Mouse (Mus musculus): ENCODE measurements around the gene Luc7l2. TPM values are rescaled to one million over a fixed set of nuclear protein-coding genes. Genes with fewer than 3 reads are reported as not detected.
A peak's percentile ranks its signal among the peaks of the same experiment; 100 is the strongest.

The Luc7l2 gene
- total and polyA plus RNA-seq, 3 experiments: 51.8 to 129 (median 118) TPM

DNA sequence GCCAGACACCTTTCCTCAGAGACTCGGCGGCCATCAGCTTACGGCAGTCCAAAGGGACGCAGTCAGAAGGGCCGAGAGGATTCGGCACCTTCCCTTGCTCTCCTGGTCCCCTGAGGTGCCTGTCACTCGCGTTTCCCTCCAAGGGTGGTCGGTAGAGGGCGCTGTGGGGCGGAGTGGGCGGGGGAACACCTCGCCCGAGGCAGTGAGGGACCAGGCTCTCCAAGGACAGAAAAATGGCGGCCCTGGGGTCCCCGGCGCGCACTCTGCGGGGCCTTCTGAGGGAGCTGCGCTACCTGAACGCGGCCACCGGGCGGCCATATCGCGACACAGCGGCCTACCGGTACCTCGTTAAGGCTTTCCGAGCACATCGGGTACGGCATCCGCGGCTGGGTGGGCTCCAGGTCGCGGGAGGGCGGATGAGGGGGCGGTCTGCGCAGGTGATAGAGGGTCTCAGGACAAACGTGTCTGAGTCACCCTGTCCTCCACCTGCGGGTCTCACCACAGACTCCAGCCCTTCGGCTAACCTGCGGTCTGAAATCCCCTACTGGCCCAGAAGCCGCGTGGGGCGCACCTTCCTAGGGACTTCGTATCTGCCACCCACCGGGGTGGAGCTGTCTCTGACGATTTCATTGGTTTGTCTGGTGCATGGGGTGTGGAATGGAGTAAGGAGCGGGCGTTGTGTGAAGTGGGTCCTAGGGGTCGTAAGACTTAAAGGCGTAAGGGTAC, 16.3 kb upstream of the Luc7l2 start (continued):
- peak; percentile 6; the same call in 1 of the 2 replicates for TF ChIP-seq MYC (IDR thresholded peaks at IDR 0.05; ENCODE audit: low read depth, low read length)
- TF ChIP-seq GATA1 (IDR thresholded peaks at IDR 0.05; ENCODE audit: low read depth, low read length): 0 out of 2 replicates have a peak, but pooled peaks have one; percentile 2
- TF ChIP-seq ETS1 (IDR thresholded peaks at IDR 0.05; ENCODE audit: low read depth, low read length): no peak
- no peak for TF ChIP-seq MYB (IDR thresholded peaks at IDR 0.05; ENCODE audit: low read depth, low read length)

DNA sequence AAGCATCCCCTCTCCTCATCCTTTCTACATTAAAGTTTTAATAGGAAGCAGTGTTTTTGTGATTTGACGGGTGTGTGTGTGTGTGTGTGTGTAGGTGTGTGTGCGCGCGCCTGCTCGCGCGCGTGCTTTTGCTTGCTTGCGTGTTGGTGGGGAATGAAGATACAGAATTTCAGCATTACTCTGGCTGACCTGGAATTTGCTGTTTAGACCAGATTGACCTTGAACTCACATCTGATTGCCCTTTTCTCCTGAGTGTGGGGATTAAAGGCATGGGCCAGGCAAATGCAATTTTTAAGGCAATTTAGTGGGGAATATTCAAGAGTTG, 15.8 kb upstream of the Luc7l2 start:
- peaks cover 9% of the 10 kb centered on the region; the same call in 1 of the 2 replicates for H3K79me2 ChIP-seq (ENCODE audit: control insufficient read depth, insufficient read depth, low read length, poor library complexity)
- H3K4me3 ChIP-seq (ENCODE audit: control insufficient read depth in 1 of 2, insufficient read depth in 1 of 2, low read depth in 2 of 2, low read length in 2 of 2): peak overlapping the region; percentile 80 to 89
- H3K4me1 ChIP-seq (ENCODE audit: control insufficient read depth in 1 of 2, insufficient read depth in 2 of 2, low read length in 2 of 2): peaks cover 3 to 6% of the 10 kb centered on the region in 2 experiments
- DNase-seq (ENCODE audit: low read depth, low spot score): no peak
- H3K27ac ChIP-seq (ENCODE audit: control insufficient read depth, low read depth, low read length): peak overlapping the region; percentile 83
- H3K36me3 ChIP-seq (ENCODE audit: control insufficient read depth in 1 of 2, insufficient read depth in 2 of 2, low read length in 2 of 2): peaks cover 0 to 12% of the 10 kb centered on the region in 2 experiments; a peak in 2 of 4 replicates
- H3K9me3 ChIP-seq (replicated peaks; ENCODE audit: insufficient read depth, low read length): no peaks in the 10 kb centered on the region
- no peaks in the 10 kb centered on the region for H3K27me3 ChIP-seq (ENCODE audit: control insufficient read depth in 1 of 2, insufficient read depth in 2 of 2, low read length in 2 of 2)
- peak overlapping the region; percentile 95 for H3K9ac ChIP-seq (ENCODE audit: control insufficient read depth, low read depth, low read length, poor library complexity, severe bottlenecking)
- no peak for TF ChIP-seq JUND (IDR thresholded peaks at IDR 0.05; ENCODE audit: low read depth, low read length)
- TF ChIP-seq UBTF (IDR thresholded peaks at IDR 0.05; ENCODE audit: borderline replicate concordance, insufficient read depth, low read depth, low read length): no peak
- TF ChIP-seq CHD1 (IDR thresholded peaks at IDR 0.05; ENCODE audit: low read depth, low read length): no peak
- TF ChIP-seq MXI1 (IDR thresholded peaks at IDR 0.05; ENCODE audit: low read depth, low read length): peak; percentile 82
- no peak for TF ChIP-seq USF1 (IDR thresholded peaks at IDR 0.05; ENCODE audit: low read depth, low read length)
- no peak for TF ChIP-seq CHD2 (IDR thresholded peaks at IDR 0.05; ENCODE audit: low read length)
- no peak for TF ChIP-seq GABPA (IDR thresholded peaks at IDR 0.05; ENCODE audit: low read depth, low read length)
- TF ChIP-seq TCF12 (IDR thresholded peaks at IDR 0.05; ENCODE audit: low read depth, low read length): no peak
- TF ChIP-seq POLR2A (IDR thresholded peaks at IDR 0.05; ENCODE audit: control insufficient read depth in 1 of 2, insufficient read depth in 1 of 2, low read depth in 1 of 2, low read length in 2 of 2, poor library complexity in 1 of 2): no peak; a peak in 1 of 4 replicates
- no peak for TF ChIP-seq RCOR1 (IDR thresholded peaks at IDR 0.05; ENCODE audit: low read depth, low read length)
- no peak for TF ChIP-seq ELF1 (IDR thresholded peaks at IDR 0.05; ENCODE audit: low read depth, low read length)
- no peak for TF ChIP-seq SMC3 (IDR thresholded peaks at IDR 0.05; ENCODE audit: low read depth, low read length)
- peak; percentile 52; the same call in 1 of the 2 replicates for TF ChIP-seq MAX (IDR thresholded peaks at IDR 0.05; ENCODE audit: low read length)
- peak; percentile 73; the same call in 1 of the 2 replicates for TF ChIP-seq MYC (IDR thresholded peaks at IDR 0.05; ENCODE audit: low read depth, low read length)
- no peak for TF ChIP-seq RAD21 (IDR thresholded peaks at IDR 0.05; ENCODE audit: low read depth, low read length)
- no peak for TF ChIP-seq TAL1 (IDR thresholded peaks at IDR 0.05; ENCODE audit: low read length)
- TF ChIP-seq ZNF384 (IDR thresholded peaks at IDR 0.05; ENCODE audit: low read depth, low read length): no peak
- no peak for TF ChIP-seq POLR2AphosphoS2 (IDR thresholded peaks at IDR 0.05; ENCODE audit: low read length)
- TF ChIP-seq USF2 (IDR thresholded peaks at IDR 0.05; ENCODE audit: borderline replicate concordance in 1 of 2, insufficient read depth in 1 of 2, low read depth in 1 of 2, low read length in 2 of 2): no peak
- TF ChIP-seq EP300 (IDR thresholded peaks at IDR 0.05; ENCODE audit: low read depth in 1 of 2, low read length in 2 of 2): peak in 1 of 2 experiments; percentile 7; a peak in 1 of 4 replicates
- no peak for TF ChIP-seq MEF2A (IDR thresholded peaks at IDR 0.05; ENCODE audit: extremely low read depth, insufficient replicate concordance, low read depth, low read length, poor library complexity, severe bottlenecking)
- no peak for TF ChIP-seq NELFE (IDR thresholded peaks at IDR 0.05; ENCODE audit: low read depth, low read length)
- no peak for TF ChIP-seq ZKSCAN1 (IDR thresholded peaks at IDR 0.05; ENCODE audit: low read depth, low read length)
- 0 out of 2 replicates have a peak, but pooled peaks have one; percentile 38 for TF ChIP-seq E2F4 (IDR thresholded peaks at IDR 0.05; ENCODE audit: borderline replicate concordance, low read depth, low read length)
- TF ChIP-seq ETS1 (IDR thresholded peaks at IDR 0.05; ENCODE audit: low read depth, low read length): no peak
- no peak for TF ChIP-seq ZMIZ1 (IDR thresholded peaks at IDR 0.05; ENCODE audit: low read depth, low read length)
- no peak for TF ChIP-seq CTCF (IDR thresholded peaks at IDR 0.05 in 2 of 3, conservative IDR thresholded peaks at IDR 0.05 in 1 of 3; ENCODE audit: control insufficient read depth in 1 of 3, insufficient read depth in 1 of 3, low read depth in 2 of 3, low read length in 3 of 3, poor library complexity in 1 of 3, severe bottlenecking in 1 of 3)
- no peak for TF ChIP-seq KAT2A (conservative IDR thresholded peaks at IDR 0.05; ENCODE audit: low read depth, low read length)
- TF ChIP-seq POLR2AphosphoS5 (IDR thresholded peaks at IDR 0.05; ENCODE audit: borderline replicate concordance, low read depth, low read length): no peak
- TF ChIP-seq BHLHE40 (IDR thresholded peaks at IDR 0.05; ENCODE audit: borderline replicate concordance, low read depth, low read length): no peak
- TF ChIP-seq SIN3A (IDR thresholded peaks at IDR 0.05; ENCODE audit: low read length): no peak; the same call in 1 of the 2 replicates
- no peak for TF ChIP-seq ZC3H11A (IDR thresholded peaks at IDR 0.05; ENCODE audit: low read depth, low read length)
